Mouse (Mus musculus): ENCODE results near the gene Ttc23l.

DNA sequence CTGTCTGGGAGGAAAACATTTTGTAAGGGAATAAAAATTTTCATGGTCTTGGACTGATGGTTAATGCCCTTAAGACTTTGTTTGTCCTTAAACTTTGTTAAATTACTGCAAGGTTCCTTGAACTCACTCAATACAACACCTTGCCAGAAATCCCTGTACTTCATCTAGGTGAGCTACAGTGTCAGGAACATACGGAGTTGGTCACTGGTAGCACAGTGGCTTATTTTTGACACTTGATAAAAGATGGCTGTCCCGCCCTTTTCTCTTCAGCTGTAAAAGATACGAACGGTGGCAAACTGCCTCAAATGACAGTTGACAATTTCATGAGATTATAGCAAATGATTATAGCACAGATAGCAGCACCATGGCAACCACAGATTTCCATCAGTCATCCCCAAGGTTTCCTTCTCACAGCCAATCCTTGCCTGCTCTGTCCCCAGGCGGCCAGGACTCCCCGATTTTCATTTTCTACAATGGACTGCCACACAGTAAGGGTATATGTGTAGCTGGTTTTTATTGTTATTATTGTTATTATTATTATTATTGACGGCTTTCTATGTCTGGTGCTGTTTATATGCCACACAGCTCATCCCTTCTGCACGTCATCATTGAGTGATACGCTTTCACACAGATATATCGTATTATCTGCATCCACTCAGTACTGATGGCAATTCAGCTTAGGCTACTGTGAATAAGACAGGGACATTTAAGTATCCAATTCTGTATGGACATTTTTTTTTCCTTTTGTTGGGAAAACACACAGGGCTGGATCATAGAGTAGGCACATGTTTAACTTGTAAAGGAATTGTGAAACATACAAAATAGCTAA lies 26.1 kb upstream of the Ttc23l start:
- TF ChIP-seq E2F4 (IDR thresholded peaks at IDR 0.05; ENCODE audit: borderline replicate concordance, low read depth, low read length), result no peak
- no peak for TF ChIP-seq SMC3 (IDR thresholded peaks at IDR 0.05; ENCODE audit: low read depth, low read length)

Data from MEL (cell line).